Comparison of ENCODE assay signal across 8 mouse cellular contexts in the genomic region with DNA sequence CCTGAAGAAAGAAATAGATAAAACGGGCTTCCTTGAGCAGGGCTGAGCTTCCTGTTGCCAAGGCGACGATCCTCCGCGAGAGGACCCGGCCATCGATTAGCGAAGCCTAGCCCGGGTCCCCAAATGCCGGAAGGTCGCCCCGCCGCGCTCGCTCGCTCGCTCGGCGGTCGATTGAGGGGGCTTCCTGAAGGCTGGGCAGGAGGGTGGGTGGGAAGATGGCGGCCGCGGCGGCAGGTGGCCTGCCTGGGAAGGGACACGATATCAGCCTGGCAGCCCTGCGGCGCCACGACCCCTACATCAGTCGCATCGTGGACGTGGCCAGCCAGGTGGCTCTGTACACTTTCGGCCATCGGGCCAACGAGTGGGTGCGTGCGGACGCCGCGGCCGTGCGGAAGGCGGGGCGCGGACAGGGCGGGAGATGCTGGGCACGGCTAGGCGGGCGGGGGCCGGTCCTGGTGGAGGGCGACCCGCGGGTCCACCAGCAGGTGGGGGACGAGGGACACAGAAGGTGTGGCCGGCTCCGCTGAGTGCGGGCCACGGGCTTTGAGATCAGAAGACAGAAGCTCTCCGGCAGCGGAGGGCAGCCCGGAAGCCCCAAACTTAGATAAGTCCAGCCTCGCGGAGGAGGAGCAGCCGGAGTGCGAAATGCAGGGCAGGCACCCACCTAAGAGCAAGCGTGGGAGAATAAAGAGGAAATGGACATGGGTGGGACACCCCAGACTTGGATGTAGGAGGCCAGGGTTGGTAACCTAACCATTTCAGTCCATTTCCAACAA. TPM values are rescaled to one million over a fixed set of nuclear protein-coding genes. Genes with fewer than 3 reads are reported as not detected.
DNase-seq lines count a peak whose midpoint lies in the region; ATAC-seq and TF ChIP-seq lines count a peak whose summit lies in the region.

TSS of gene Dcp1b (plus strand) at position 176 of the 776 bp plus-strand sequence.

- peak within 1 kb of the TSS; percentile 93 for H3K4me3 ChIP-seq in embryonic facial prominence, embryonic 14.5 days (ENCODE audit: low read depth, low read length)
- H3K4me3 ChIP-seq in limb, embryonic 14.5 days (replicated peaks; ENCODE audit: low read length) = peak within 1 kb of the TSS; percentile 77
- H3K4me3 ChIP-seq in midbrain, postnatal 0 days (ENCODE audit: low read depth, low read length) = peak within 1 kb of the TSS; percentile 96

- peak; percentile 83 for DNase-seq in 3T3-L1 (ENCODE audit: low read depth, low spot score)
- DNase-seq in adrenal gland, postnatal 4 days (ENCODE audit: low spot score in 2 of 2) = peak; percentile 72 to 80
- peak; percentile 95 for DNase-seq in embryonic facial prominence, embryonic 14.5 days (ENCODE audit: low spot score)
- DNase-seq in heart, adult 8-10 months (ENCODE audit: low spot score) = peak; percentile 78
- peak; percentile 87 for DNase-seq in kidney, adult 9 months
- DNase-seq in limb, embryonic 14.5 days (ENCODE audit: low spot score) = peak; percentile 89
- peak; percentile 95 for DNase-seq in midbrain, postnatal 0 days (ENCODE audit: low spot score)
- peak; percentile 69 to 81 for DNase-seq in spleen, postnatal 14 days (ENCODE audit: low spot score in 2 of 2)

- no peaks in the 10 kb centered on the region for H3K9me3 ChIP-seq in embryonic facial prominence, embryonic 14.5 days (ENCODE audit: control insufficient read depth, low read length)
- no peaks in the 10 kb centered on the region for H3K9me3 ChIP-seq in limb, embryonic 14.5 days (ENCODE audit: control insufficient read depth, low read length)
- no peaks in the 10 kb centered on the region for H3K9me3 ChIP-seq in midbrain, postnatal 0 days (ENCODE audit: low read length)

- peak within 1 kb of the TSS; percentile 76 for H3K27ac ChIP-seq in embryonic facial prominence, embryonic 14.5 days (replicated peaks; ENCODE audit: low read depth, low read length)
- peak within 1 kb of the TSS; percentile 67 for H3K27ac ChIP-seq in limb, embryonic 14.5 days (replicated peaks; ENCODE audit: low read depth, low read length)
- peak within 1 kb of the TSS; percentile 95 for H3K27ac ChIP-seq in midbrain, postnatal 0 days (ENCODE audit: low read depth, low read length)

- TF ChIP-seq POLR2A in limb, embryonic 14.5 days (IDR thresholded peaks at IDR 0.05; ENCODE audit: borderline replicate concordance, extremely low read depth, insufficient read depth, insufficient read length) = peak; percentile 87

- TF ChIP-seq CTCF in midbrain, postnatal 0 days (IDR thresholded peaks at IDR 0.05) = peak; percentile 52

- H3K27me3 ChIP-seq in embryonic facial prominence, embryonic 14.5 days (replicated peaks; ENCODE audit: control insufficient read depth, insufficient read depth, low read length) = no peaks in the 10 kb centered on the region
- H3K27me3 ChIP-seq in limb, embryonic 14.5 days (ENCODE audit: control insufficient read depth, insufficient read depth, low read length) = no peaks in the 10 kb centered on the region
- H3K27me3 ChIP-seq in midbrain, postnatal 0 days (ENCODE audit: insufficient read depth, low read length) = no peaks in the 10 kb centered on the region

- no peaks in the 10 kb centered on the region for H3K36me3 ChIP-seq in embryonic facial prominence, embryonic 14.5 days (ENCODE audit: control insufficient read depth, insufficient read depth, low read length)
- H3K36me3 ChIP-seq in limb, embryonic 14.5 days (ENCODE audit: control insufficient read depth, insufficient read depth, low read length) = no peaks in the 10 kb centered on the region
- no peaks in the 10 kb centered on the region for H3K36me3 ChIP-seq in midbrain, postnatal 0 days (ENCODE audit: insufficient read depth, low read length)

- peak; percentile 96 for ATAC-seq in embryonic facial prominence, embryonic 14.5 days (ENCODE audit: low read depth)
- peak; percentile 93 for ATAC-seq in limb, embryonic 14.5 days (ENCODE audit: low FRiP score, low read depth)
- ATAC-seq in midbrain, postnatal 0 days (ENCODE audit: low FRiP score) = peak; percentile 91

- 0 out of 2 replicates have a peak, but pooled peaks cover 6% of the 10 kb centered on the region for H3K4me1 ChIP-seq in embryonic facial prominence, embryonic 14.5 days (ENCODE audit: control insufficient read depth, insufficient read depth, low read length)
- peaks cover 7% of the 10 kb centered on the region; the same call in 1 of the 2 replicates for H3K4me1 ChIP-seq in limb, embryonic 14.5 days (ENCODE audit: control insufficient read depth, insufficient read depth, low read length)
- H3K4me1 ChIP-seq in midbrain, postnatal 0 days (ENCODE audit: insufficient read depth, low read length) = peaks cover 9% of the 10 kb centered on the region; the same call in 1 of the 2 replicates

- peak within 1 kb of the TSS; percentile 84 for H3K9ac ChIP-seq in embryonic facial prominence, embryonic 14.5 days (ENCODE audit: low read depth, low read length)
- peak within 1 kb of the TSS; percentile 79 for H3K9ac ChIP-seq in limb, embryonic 14.5 days (ENCODE audit: low read depth, low read length, severe bottlenecking)
- H3K9ac ChIP-seq in midbrain, postnatal 0 days (replicated peaks; ENCODE audit: low read length, poor library complexity, severe bottlenecking) = peak within 1 kb of the TSS; percentile 83

- WGBS in embryonic facial prominence, embryonic 14.5 days = under 1% methylated on average over 53 of the region's 65 CpGs
- 3% methylated on average over 63 of the region's 65 CpGs for WGBS in limb, embryonic 14.5 days
- under 1% methylated on average over 63 of the region's 65 CpGs for WGBS in midbrain, postnatal 0 days

- H3K4me2 ChIP-seq in embryonic facial prominence, embryonic 14.5 days (ENCODE audit: low read depth, low read length) = peak within 1 kb of the TSS; percentile 78
- peak within 1 kb of the TSS; percentile 61 for H3K4me2 ChIP-seq in limb, embryonic 14.5 days (replicated peaks; ENCODE audit: low read depth, low read length, severe bottlenecking)
- peak within 1 kb of the TSS; percentile 59 for H3K4me2 ChIP-seq in midbrain, postnatal 0 days (ENCODE audit: low read depth, low read length, poor library complexity, severe bottlenecking)

RNA-seq across cellular contexts. Expression of gene Dcp1b, which starts in this region (rescaled TPM):
- total RNA-seq in adrenal gland, postnatal 4 days (2021) = 10 to 100 TPM; 17.8 to 21.3 TPM
- polyA plus RNA-seq in embryonic facial prominence, embryonic 14.5 days (2014; fragmentation: Nextera tagmentation; extraction: Ambion mirVana) = 5.9 and 8.2 TPM in 2 replicates
- 1 to 10 TPM; 2.2 to 3.6 (median 2.3) TPM for total RNA-seq in heart, adult 8-10 months (2022)
- polyA plus RNA-seq in limb, embryonic 14.5 days (2012; rRNA removed) = 22.3 and 26.9 TPM in 2 replicates
- 8.9 and 9.0 TPM in 2 replicates for polyA plus RNA-seq in limb, embryonic 14.5 days (2014; fragmentation: Nextera tagmentation; extraction: Ambion mirVana)
- total RNA-seq in midbrain, postnatal 0 days (2014; rRNA removed) = 22.6 and 28.1 TPM in 2 replicates
- 11.7 and 12.2 TPM in 2 replicates for polyA plus RNA-seq in midbrain, postnatal 0 days (2015; fragmentation: Nextera tagmentation; extraction: Ambion mirVana)

Comparison
In these comparisons a context has a peak if more than half of its experiments do, and no peak if none do; other contexts are left out.
1. Peak in every context shown above with its lines: DNase-seq, ATAC-seq, H3K4me3 ChIP-seq and H3K27ac ChIP-seq.